Mouse (Mus musculus) cerebellum, adult 9-11 months (tissue): ENCODE measurements around the gene Tob2.

Source experiments
- DNase-seq: peaks from one replicate; pipeline ENCODE4 v3.0.0; 2022

The Tob2 gene

DNA sequence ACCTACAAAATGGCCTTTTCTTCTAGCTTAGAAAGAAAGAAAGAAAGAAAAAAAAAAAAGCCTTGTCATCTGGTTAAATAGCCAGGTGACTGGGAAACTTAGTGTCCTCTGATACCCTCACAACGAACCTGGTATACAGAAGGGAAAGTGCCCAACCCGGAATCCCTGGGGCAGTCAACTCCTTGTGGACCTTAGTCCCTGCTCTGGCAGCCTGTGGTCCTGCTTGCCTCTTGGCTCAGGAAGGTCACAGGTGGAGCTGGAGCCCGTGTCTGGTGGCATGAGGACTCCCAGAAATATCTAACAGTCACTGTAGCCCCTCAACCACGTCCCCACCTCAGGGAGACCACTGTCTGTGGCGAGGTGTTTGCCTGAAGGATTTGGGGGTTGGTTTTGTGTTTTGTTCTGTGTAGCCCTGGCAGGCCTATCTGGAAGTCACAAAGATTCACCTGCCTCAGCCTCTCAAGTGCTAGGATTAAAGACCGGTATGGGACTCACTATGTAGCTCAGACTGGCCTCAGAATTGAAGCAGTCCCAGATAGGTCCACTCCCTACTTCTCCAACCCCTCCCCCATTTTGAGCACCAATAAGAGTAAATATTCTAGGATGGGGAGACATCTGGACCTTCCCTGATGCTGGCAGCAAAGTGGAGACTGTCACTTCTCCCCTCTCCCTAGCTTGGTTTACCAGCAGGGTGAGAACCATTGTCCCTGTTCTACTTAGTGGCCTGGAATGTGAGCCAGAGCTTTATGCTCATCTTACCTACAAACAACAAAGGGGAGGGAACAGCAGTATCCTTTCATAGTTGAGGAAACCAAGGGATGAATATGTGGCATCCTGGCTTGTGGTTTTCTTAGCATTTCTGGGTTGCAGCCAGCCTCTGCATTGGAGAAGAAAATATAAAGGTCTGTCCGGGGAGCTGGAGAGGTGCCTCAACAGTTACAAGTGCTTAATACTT, 21.4 kb downstream of the Tob2 start:
- peak; percentile 70 for DNase-seq

DNA sequence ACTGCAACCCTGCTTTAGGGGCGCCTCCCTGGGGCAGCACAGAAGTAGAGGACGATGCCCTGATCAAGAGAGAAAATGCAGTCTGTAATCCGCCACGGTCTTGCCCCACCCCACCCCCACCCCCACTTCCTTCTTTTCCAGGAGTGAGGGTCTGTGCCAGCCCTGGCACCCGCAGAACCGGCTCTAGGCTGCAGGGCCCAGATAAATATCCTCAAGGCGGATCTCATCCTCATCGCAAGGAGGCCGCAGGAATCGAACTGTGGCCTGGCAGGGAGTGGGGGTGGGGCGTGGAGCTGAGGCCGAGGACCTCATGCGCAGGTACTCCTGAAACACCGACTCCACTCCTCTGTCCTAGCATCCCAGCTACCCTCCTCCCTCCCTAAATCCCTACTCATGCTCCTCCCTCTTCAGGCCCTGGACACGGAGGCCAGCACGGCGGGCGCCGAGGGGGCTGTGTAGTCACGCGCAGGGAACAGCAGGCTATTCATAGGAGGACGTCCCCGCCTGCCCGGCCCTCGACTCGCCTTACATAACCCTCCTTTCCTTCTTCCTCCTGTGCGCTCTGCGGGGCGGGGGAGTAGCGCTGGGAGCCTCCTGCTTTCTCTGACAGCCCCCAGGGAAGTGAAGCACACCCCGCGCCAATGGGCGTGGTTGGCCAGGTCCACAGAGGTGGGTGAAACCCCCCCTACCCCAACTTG, 22.3 kb downstream of the Tob2 start:
- peak; percentile 96 for DNase-seq

DNA sequence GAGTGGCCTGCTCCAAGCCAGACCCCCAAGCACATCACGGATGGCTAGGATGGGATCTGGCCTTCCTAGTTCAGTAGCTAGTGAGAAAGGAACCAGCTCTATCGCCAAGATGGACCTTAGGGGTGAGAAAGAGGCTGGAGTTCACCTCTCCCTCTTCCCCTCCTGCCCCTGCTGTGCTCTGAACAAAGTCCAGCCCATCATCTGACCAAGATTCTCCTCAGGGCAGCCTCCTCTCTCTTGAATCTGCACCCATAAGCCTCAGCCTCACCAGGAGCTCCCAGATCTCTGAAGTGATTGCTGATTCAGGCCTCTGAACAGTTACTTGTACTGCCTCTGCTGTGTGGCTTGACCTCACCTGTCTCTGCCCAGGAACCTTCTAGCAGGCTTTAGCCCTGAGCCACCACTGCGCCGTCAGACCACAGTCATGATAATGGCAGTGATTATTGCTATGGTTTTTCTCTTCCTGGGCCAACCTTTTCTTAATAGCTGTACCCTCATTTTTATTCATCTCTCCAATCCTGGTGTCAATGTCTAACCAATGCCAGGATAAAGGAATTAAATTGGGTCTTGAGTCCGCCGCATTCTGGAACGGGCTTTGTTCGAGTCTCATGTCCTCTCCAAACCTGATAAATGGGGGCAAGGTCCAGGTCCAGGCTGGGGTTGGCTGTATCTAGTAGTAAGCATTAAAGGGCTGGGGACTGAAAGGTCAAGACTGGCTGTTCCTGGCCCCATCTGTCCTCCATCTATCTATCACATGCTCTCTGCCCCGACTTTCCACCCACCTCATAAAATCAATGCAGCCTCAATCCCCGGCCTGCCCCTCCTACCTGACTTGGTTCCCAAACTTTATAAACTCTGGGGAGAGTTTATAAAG, 23.4 kb downstream of the Tob2 start:
- peak; percentile 55 for DNase-seq

DNA sequence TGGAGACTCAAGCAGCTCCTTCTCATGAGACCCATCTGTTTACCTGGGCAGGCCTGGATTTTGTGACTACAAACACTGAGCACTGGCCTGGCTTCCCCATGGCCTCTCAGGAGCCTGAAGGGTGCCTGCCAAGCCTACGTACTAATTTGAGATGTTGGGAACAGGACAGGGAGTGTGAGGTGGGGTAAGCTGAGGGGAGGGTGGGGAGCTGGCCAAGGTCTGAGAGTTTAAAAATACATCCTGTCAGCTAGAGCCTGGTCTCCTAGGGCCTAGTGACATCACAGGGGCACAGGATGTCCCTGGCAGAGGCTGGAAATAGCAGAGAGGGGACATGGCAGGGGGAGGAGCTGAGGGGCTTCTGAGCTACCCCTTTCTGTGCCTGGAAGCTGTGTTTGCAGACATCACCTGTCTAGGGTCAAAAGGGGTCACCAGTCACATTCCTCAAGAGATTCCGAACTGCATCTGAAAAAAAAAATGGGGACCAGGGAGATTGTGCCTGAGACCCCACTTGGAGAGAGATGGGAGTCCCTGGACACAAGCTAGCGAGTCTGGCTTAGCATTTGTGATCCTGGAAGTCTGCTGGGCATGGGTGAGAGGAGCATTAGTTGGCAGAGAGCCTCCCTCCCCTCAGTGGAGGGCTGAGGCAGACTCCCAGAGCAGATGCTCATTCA, 24.3 kb downstream of the Tob2 start:
- peak; percentile 70 for DNase-seq

DNA sequence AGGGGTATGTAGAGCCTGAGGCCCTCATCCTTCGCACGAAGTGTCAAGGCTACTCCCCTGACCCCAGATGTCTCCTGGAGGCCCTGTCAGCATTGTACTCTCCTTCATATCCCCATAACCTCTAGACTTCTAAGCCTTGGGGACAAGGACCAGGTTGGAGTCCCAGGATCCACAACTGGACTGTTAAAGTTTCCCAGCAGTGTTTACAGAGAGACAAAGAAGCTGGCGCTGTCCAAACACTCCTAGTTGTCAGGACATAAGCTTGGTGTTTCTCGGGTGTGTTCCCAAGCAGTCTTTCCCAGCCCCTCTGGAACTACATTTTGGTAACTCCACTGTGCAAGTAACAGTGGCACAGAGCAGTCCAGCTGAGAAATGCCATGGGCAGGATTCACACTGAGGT, 25.1 kb downstream of the Tob2 start:
- DNase-seq = peak; percentile 24

DNA sequence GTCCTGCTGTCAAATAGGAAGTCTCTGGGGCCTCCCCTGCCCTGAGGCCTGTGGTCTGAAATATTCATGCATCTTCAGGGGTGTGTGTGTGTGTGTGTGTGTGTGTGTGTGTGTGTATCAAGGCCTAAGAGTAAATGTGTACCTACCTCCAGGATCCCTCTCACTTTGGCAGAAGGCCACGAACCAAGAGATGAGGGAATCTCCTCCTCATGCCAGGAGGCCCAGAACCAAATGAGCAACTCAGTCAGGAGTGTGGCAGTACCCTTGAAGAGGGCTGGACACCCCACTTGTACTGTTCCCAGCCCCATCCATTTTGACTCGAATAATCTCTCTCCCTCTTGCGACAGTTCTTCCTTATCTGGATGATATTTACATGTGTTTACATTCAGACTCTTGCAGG, 26.4 kb downstream of the Tob2 start:
- peak; percentile 65 for DNase-seq

DNA sequence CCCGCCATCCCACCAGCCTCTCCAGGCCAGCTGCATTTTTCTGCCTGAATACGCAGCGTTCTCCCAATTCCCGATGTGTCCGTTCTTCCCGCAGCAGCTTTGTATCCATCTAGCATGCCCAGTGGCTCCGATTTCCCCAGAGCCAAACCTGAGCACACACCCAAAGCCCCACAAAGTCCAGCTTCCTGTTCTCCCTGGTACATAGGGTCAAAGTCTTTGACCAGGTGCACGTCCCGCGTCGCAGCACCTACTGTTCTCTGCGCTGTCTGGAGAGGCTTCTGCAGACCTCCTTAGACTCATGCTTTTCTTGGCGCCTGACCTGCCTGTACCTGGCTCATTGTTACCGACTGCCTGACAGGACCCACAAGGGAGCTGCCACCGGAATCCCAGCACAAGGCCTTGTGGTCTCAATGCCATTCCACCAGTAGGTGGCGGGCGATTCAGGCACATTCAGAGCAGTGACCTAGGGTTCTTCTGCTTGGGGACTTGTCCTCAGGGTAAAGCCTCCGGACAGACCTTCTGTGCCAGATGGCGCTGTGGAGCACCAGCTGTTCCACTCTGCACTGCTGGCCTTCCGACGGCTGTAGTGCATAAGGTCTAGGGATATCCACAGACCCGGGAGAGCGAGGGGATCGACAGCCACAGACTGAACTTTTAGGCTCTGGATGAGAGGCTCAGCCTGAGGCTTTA, 27.3 kb downstream of the Tob2 start:
- peak; percentile 93 for DNase-seq

DNA sequence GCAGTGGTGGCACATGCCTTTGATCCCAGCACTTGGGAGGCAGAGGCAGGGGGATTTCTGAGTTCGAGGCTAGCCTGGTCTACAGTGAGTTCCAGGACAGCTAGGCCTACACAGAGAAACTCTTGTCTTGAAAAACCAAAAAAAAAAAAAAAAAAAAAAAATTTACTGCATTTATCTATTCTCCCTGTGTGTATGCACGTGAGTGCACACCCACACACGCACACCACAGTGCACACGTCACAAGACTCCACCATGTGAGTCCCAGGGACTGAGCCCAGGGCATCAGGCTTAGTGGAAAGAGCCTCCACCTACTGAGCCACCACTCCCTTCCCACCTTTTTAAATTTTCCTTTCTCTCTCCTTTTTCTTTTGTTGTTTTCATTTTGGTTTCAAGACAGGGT, 28.1 kb downstream of the Tob2 start:
- DNase-seq = peak; percentile 24

DNA sequence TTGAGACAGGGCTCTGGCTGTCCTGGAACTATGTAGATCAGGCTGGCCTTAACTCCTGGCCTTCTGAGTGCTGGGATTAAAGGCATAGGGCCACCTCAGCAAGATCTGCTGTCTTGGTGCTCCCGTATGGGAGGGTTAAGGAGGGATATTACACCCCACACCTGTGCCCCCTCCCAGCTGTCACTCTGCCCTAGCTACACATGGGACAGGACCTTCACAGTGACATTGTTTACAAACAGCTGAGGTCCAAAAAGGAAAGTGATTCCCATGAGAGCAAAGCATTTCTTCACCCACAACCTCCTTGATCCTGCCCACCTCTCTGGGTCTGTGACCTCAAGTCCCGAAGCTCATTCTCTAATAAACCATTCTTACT, 29.4 kb downstream of the Tob2 start:
- peak; percentile 20 for DNase-seq

DNA sequence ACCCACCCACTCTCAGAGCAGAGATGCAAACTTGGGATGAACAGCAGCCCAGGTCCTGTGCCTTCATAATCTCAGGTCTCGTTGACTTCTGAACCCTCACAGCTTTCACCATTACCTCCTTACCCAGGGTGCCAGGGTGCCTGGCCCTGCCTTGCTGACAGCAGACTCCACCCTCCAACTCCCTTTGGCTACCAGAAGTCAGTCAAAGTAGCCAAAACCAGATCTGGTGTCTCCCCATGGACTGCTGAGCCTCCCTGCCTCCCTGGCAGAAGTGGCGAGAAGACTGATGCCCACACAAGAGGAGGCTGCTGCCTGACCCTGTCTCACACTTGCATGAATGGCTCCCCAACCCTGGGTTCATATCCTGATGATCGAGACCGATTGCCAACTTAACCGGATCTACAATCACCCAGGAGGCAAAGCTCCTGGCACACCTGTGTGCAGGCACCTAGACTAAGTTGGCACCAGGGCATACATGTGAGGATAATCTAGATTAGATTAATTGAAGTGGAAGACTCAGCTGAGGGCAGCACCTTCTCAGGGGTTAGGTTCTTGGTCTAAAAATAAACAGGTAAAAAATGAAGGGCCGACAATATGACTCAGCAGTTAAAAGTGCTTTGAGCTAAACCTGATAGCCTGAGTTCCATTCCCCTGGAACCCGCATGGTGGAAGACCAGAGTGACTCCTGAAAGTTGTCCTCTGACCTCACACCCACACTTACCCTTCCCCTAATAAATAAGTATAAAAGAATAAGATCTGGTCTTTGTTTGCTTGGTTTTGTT, 30.0 kb downstream of the Tob2 start:
- DNase-seq = peak; percentile 25

DNA sequence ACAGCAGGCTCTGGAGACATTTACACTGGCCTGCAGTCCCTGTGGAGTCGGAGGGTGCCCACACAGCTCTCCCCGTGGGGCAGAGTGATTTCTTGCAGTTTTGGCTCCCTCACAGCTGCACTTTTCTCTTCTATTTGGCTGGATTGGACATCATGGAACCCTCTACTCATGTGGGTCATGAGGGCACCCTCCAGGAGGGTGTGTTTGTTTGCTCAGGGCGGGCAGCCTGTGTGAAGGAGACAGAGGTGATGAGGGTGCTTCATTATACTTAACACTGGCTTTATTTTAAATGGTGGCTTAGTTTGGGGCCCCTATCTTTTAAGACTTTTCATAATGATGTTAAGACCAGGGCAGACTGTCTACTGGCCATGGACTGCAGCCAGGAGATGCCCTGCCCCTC, 33.8 kb downstream of the Tob2 start:
- no peak for DNase-seq

DNA sequence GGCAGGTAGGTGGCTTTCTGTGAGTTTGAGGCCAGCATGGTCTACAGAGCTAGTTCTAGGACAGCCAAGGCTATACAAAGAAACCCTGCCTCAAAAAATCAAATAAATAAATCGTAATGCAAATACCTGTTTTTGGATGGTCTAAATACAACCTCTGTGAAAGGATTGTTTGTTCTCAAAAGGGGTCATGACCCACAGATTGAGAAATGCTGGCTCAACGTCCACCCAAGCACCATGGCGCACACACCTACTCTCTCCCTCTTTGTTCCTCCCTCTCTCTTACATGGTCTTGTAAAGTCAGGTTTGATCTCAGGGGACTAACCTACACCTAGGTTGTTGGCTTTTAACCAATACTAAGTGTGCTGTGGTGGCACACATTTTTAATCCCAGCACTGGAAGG, 36.0 kb downstream of the Tob2 start:
- no peak for DNase-seq

DNA sequence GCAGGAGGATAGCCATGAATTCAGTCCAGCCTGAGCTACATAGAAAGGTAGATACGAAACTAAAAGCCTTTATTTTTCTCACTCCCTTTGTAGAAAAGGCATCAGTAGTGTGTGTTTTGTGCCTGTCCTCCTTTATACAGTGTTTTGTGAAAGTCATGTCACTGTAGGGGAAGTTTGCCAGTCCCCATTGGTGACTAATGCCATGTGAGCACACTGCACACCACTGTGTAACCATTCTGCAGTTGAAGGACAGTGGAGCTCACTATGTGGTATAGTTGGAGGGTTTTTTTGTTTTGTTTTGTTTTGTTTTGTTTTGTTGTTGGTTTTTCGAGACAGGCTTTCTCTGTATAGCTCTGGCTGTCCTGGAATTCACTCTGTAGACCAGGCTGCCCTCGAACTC, 40.2 kb downstream of the Tob2 start:
- DNase-seq = no peak

DNA sequence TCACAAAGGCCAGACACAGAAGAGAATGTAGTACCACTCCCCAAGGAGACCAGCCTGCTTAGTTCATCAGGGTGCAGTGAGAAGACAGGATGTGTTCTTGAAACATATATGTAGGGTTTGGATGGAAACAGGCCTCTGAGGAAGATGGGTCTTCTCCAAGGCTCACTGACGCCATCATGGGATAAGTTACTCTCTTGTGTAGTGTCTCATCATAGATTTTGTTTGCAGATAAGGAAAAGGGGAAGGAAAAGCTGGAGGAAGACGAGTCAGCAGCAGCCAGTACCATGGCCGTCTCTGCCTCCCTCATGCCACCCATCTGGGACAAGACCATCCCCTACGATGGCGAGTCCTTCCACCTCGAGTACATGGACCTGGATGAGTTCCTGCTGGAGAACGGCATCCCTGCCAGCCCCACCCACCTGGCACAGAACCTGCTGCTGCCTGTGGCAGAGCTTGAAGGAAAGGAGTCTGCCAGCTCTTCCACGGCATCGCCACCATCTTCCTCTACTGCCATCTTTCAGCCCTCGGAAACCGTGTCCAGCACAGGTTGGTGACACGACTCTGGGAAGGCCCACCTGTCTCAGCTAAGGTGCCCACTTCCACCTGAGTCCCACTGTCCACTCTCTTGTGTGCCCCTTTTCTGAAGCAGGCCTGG, 43.8 kb downstream of the Tob2 start:
- DNase-seq = peak; percentile 75

DNA sequence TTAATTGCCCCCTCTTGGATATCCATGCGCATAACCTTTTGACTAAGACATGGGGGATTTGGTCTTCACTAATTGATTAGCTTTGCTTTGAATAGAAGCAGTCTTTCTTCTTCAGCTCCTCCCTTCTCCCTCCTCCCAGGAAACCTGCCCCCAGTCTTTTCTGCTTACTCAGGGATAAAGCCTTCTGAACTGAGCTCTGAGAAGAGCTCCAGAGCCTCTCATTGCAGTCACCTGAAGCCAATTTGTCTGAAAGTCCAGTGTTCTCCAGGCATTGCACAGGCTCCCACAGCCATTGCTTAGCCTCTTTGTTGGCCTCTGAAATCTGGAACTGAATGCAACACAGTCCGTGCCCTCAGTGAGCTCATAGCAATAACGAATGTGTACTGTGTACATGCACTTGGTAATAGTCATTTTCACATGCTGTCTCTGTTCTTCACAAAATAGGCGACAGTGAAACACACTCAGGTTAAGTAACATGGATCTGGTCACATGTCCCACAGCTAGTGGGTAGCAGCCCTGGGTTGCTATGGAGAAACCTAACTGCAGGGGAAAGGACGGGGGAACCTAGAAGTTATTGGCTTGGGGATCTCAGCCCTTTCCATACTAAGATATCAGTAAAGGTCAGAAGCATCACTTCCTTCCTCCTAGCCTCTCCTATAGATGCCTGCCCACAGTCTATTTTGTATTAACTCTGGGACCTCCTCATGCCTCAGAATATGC, 44.5 kb downstream of the Tob2 start:
- peak; percentile 22 for DNase-seq

DNA sequence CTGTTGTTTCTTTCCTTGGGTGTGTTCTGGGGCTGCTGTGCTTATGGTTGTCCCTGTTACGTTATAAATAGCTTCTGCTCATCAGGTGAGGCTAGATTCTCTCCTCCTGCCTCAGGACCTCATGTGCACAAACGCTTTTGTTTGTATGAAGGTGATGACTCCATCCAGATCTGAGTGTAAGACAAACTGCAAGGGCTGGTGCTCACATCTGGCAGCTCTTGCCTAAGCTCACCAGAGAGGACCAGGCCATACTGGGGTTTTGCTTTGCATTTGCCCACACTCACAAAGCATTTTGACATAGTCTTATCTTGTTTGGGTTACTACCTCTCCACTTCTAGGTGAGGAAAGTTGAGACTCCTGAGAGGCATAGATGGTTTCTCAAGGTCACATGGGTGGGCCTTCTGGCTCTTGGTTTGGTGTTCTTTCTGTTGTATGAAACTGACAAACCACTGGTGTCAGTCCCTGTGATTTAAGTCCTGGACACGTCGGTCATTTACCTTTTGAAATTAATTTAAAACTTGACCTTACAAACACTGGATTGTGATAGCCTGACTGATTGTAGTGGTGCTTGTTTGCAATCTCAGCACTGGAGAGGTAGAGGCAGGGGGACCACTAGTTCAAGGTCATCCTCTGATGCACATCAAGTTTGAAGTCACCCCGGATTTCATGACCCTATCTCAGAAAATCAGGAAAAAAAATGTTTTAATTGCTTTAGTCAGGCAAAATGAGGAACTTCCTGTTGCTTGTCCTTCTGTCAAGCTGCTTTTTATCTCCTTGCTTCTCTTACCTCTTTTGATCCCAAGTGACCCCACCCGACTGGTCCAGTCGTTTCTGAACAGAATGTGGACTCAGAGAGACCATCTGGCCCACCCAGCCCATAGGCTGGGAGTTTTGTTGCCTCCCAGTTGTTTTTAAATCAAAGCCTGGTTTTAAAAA, 45.6 kb downstream of the Tob2 start:
- DNase-seq = no peak

DNA sequence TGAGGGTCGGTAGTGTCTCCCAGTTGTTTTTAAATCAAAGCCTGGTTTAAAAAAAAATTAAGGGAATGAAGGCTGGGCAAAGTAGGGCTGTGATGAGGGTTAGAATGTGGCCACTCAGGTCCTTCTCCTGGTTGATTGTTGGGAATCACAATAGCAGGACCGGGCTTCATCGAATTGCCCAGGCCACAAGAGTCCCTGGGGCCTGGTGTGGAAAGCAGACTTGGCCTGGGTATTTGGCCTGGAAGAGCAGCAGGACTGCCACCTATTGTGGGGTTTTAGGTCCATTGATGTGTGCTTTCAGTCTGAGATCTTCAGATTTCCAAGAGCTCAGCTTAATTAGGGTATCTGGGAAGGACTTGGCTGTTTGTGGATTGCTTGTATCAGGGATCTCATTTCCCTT, 46.3 kb downstream of the Tob2 start:
- DNase-seq = peak; percentile 57

DNA sequence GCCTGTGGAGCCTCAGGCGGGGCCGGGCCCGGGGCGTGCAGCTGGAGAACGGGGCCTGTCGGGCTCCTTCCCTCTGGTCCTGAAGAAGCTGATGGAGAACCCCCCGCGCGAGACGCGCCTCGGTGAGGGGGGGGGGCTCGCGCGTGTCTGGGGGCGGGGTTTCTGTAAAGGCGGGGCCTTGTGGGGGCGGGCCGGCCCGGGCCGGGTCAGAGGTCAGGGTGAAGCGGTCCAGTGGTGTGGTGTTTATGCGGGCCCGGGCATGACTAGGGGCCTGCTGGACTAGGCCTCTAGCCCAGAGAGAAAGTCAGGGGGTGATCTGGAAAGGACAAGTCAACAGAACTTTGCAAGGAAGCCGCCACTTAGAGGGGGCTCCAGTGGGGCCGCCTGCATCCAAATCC, 47.0 kb downstream of the Tob2 start:
- no peak for DNase-seq
